Mouse (Mus musculus): Measurements from ENCODE around the gene Tk1. TPM values are rescaled to one million over a fixed set of nuclear protein-coding genes. Genes with fewer than 3 reads are reported as not detected.
A peak's percentile ranks its signal among the peaks of the same experiment; 100 is the strongest.
"Not testable (repeated sequence)": the region's sequence is repeated elsewhere in the genome, so short reads cannot be mapped to it uniquely, and the experiment has no call there.

Tk1 gene
- polyA plus RNA-seq, 1 experiment from 2014 or later = 97.6 TPM

GRCm38 (mm10) chr11:117788481-117788880 lies 37.4 kb downstream of the Tk1 start:
- not testable (repeated sequence) for H3K4me3 ChIP-seq; ATAC-seq (ENCODE audit: extremely low read depth, insufficient number of reproducible peaks, low FRiP score, low TSS enrichment); H3K4me2 ChIP-seq; H3K9ac ChIP-seq; H3K27ac ChIP-seq (replicated peaks); H3K36me3 ChIP-seq; H3K9me3 ChIP-seq
- peaks cover 25% of the 10 kb centered on the region for H3K27me3 ChIP-seq (replicated peaks)
- WGBS = 81% methylated on average over 7 of the region's 7 CpGs
- peaks cover 28% of the 10 kb centered on the region for H3K4me1 ChIP-seq

GRCm38 (mm10) chr11:117786294-117786693 lies 39.6 kb downstream of the Tk1 start:
- Histone ChIP-seq H3K9me3 (no peaks in the 10 kb centered on the region), H3K4me3 (no peak overlapping the region), H3K9ac (no peak overlapping the region), H3K36me3 (no peaks in the 10 kb centered on the region), H3K4me2 (no peak overlapping the region), H3K27me3 (replicated peaks) (peaks cover 21% of the 10 kb centered on the region), H3K27ac (replicated peaks) (no peak overlapping the region), H3K4me1 (peaks cover 36% of the 10 kb centered on the region)
- 14% methylated on average over 10 of the region's 10 CpGs for WGBS
- ATAC-seq (ENCODE audit: extremely low read depth, insufficient number of reproducible peaks, low FRiP score, low TSS enrichment) = no peak

GRCm38 (mm10) chr11:117783683-117784309 lies 42.1 kb downstream of the Tk1 start:
- H3K9me3 ChIP-seq = no peaks in the 10 kb centered on the region
- peak overlapping the region; percentile 97; the same call in 1 of the 2 replicates for H3K27ac ChIP-seq (replicated peaks)
- H3K4me3 ChIP-seq = peak overlapping the region; percentile 62
- peak overlapping the region; percentile 89 for H3K9ac ChIP-seq
- peaks cover 17% of the 10 kb centered on the region; the same call in 1 of the 2 replicates for H3K27me3 ChIP-seq (replicated peaks)
- 40% methylated on average over 10 of the region's 10 CpGs for WGBS
- no peaks in the 10 kb centered on the region for H3K36me3 ChIP-seq
- no peak for ATAC-seq (ENCODE audit: extremely low read depth, insufficient number of reproducible peaks, low FRiP score, low TSS enrichment)
- H3K4me2 ChIP-seq = peak overlapping the region; percentile 100
- H3K4me1 ChIP-seq = peaks cover 51% of the 10 kb centered on the region

GRCm38 (mm10) chr11:117783089-117783488 lies 42.8 kb downstream of the Tk1 start:
- peaks cover 58% of the 10 kb centered on the region for H3K4me1 ChIP-seq
- peaks cover 17% of the 10 kb centered on the region; the same call in 1 of the 2 replicates for H3K27me3 ChIP-seq (replicated peaks)
- peak overlapping the region; percentile 89 for H3K9ac ChIP-seq
- H3K9me3 ChIP-seq = no peaks in the 10 kb centered on the region
- WGBS = 3% methylated on average over 31 of the region's 31 CpGs
- H3K4me2 ChIP-seq = peak overlapping the region; percentile 100
- peak overlapping the region; percentile 97 for H3K27ac ChIP-seq (replicated peaks)
- ATAC-seq (ENCODE audit: extremely low read depth, insufficient number of reproducible peaks, low FRiP score, low TSS enrichment) = no peak
- H3K4me3 ChIP-seq = peak overlapping the region; percentile 62
- peaks cover 1% of the 10 kb centered on the region for H3K36me3 ChIP-seq

GRCm38 (mm10) chr11:117782705-117783034 lies 43.2 kb downstream of the Tk1 start:
- no peak for ATAC-seq (ENCODE audit: extremely low read depth, insufficient number of reproducible peaks, low FRiP score, low TSS enrichment)
- Histone ChIP-seq H3K4me1 (peaks cover 62% of the 10 kb centered on the region), H3K9ac (peak overlapping the region; percentile 89), H3K27ac (replicated peaks) (peak overlapping the region; percentile 97), H3K36me3 (peaks cover 5% of the 10 kb centered on the region), H3K4me3 (peak overlapping the region; percentile 62), H3K9me3 (no peaks in the 10 kb centered on the region), H3K4me2 (peak overlapping the region; percentile 100), H3K27me3 (replicated peaks) (peaks cover 17% of the 10 kb centered on the region; the same call in 1 of the 2 replicates)
- WGBS = 44% methylated on average over 9 of the region's 9 CpGs

- H3K4me1 ChIP-seq = peaks cover 66% of the 10 kb centered on the region
- H3K9me3 ChIP-seq = no peaks in the 10 kb centered on the region
- peak within 1 kb of the TSS; percentile 62 for H3K4me3 ChIP-seq
- H3K9ac ChIP-seq = peak within 1 kb of the TSS; percentile 89
- H3K27ac ChIP-seq (replicated peaks) = peak within 1 kb of the TSS; percentile 97
- H3K27me3 ChIP-seq (replicated peaks) = peaks cover 17% of the 10 kb centered on the region; the same call in 1 of the 2 replicates
- peaks cover 11% of the 10 kb centered on the region for H3K36me3 ChIP-seq
- WGBS = 25% methylated on average over 24 of the region's 24 CpGs
- ATAC-seq (ENCODE audit: extremely low read depth, insufficient number of reproducible peaks, low FRiP score, low TSS enrichment) = peak; percentile 3; the same call in 1 of the 2 replicates
- H3K4me2 ChIP-seq = peak within 1 kb of the TSS; percentile 100
Observed at GRCm38 (mm10) chr11:117781993-117782704, 43.7 kb downstream of the Tk1 start, which contains the start of the genes Tmc8 and Tmc6. Tmc8 (plus strand) TSS chr11:117782076. Tmc6 (minus strand) TSS chr11:117782198.

- WGBS = 16% methylated on average over 18 of the region's 18 CpGs
- Histone ChIP-seq H3K36me3 (peaks cover 18% of the 10 kb centered on the region), H3K4me3 (peak overlapping the region; percentile 62), H3K4me2 (peak overlapping the region; percentile 100), H3K9me3 (no peaks in the 10 kb centered on the region), H3K9ac (peak overlapping the region; percentile 89), H3K4me1 (peaks cover 66% of the 10 kb centered on the region), H3K27ac (replicated peaks) (peak overlapping the region; percentile 97), H3K27me3 (replicated peaks) (peaks cover 17% of the 10 kb centered on the region; the same call in 1 of the 2 replicates)
- peak; percentile 11; the same call in 1 of the 2 replicates for ATAC-seq (ENCODE audit: extremely low read depth, insufficient number of reproducible peaks, low FRiP score, low TSS enrichment)
Observed at GRCm38 (mm10) chr11:117781199-117781821, 44.6 kb downstream of the Tk1 start.

- Histone ChIP-seq H3K9me3 (no peaks in the 10 kb centered on the region), H3K9ac (peak overlapping the region; percentile 89), H3K4me3 (peak overlapping the region; percentile 62), H3K4me2 (peak overlapping the region; percentile 100), H3K4me1 (peaks cover 66% of the 10 kb centered on the region), H3K27ac (replicated peaks) (peak overlapping the region; percentile 97), H3K27me3 (replicated peaks) (peaks cover 17% of the 10 kb centered on the region; the same call in 1 of the 2 replicates), H3K36me3 (peaks cover 25% of the 10 kb centered on the region)
- peak; percentile 64 for ATAC-seq (ENCODE audit: extremely low read depth, insufficient number of reproducible peaks, low FRiP score, low TSS enrichment)
- WGBS = under 1% methylated on average over 19 of the region's 19 CpGs
Observed at GRCm38 (mm10) chr11:117780582-117781111, 45.2 kb downstream of the Tk1 start.

- ATAC-seq (ENCODE audit: extremely low read depth, insufficient number of reproducible peaks, low FRiP score, low TSS enrichment) = no peak; the same call in 1 of the 2 replicates
- peak overlapping the region; percentile 100 for H3K4me2 ChIP-seq
- peak overlapping the region; percentile 89 for H3K9ac ChIP-seq
- H3K9me3 ChIP-seq = no peaks in the 10 kb centered on the region
- peak overlapping the region; percentile 97 for H3K27ac ChIP-seq (replicated peaks)
- peaks cover 66% of the 10 kb centered on the region for H3K4me1 ChIP-seq
- H3K27me3 ChIP-seq (replicated peaks) = peaks cover 14% of the 10 kb centered on the region; the same call in 1 of the 2 replicates
- 2% methylated on average over 17 of the region's 17 CpGs for WGBS
- peak overlapping the region; percentile 62 for H3K4me3 ChIP-seq
- peaks cover 30% of the 10 kb centered on the region for H3K36me3 ChIP-seq
Observed at GRCm38 (mm10) chr11:117780199-117780515, 45.7 kb downstream of the Tk1 start.

- peaks cover 35% of the 10 kb centered on the region for H3K36me3 ChIP-seq
- H3K9ac ChIP-seq = peak overlapping the region; percentile 89
- H3K9me3 ChIP-seq = no peaks in the 10 kb centered on the region
- ATAC-seq (ENCODE audit: extremely low read depth, insufficient number of reproducible peaks, low FRiP score, low TSS enrichment) = peak; percentile 33
- H3K4me2 ChIP-seq = peak overlapping the region; percentile 100
- peak overlapping the region; percentile 97 for H3K27ac ChIP-seq (replicated peaks)
- H3K27me3 ChIP-seq (replicated peaks) = peaks cover 14% of the 10 kb centered on the region; the same call in 1 of the 2 replicates
- 2% methylated on average over 38 of the region's 38 CpGs for WGBS
- peak overlapping the region; percentile 62 for H3K4me3 ChIP-seq
- peaks cover 66% of the 10 kb centered on the region for H3K4me1 ChIP-seq
Observed at GRCm38 (mm10) chr11:117779434-117780198, 46.3 kb downstream of the Tk1 start.
